Comparison of ENCODE assay signal across 27 mouse cellular contexts in the genomic region with DNA sequence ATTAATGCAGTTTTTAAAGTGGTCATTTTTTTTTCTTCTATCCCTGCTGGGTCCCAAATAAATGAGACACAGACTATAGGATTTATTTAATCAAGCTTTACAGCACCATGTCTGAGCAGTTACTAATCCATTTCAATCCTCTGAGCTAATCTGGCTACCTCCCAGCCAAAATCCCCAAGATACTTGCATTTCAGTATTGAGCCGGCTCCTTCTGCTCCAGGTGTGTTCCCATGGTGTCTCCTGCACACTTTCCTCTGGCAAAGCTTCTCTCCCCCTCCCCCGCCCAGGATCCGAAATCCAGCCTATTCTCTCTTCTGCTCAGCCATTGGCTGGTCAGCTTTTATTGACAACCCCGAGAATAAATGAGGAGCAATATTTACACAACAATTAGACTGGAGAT.
A peak's percentile ranks its signal among the peaks of the same experiment; 100 is the strongest.
DNase-seq lines count a peak whose midpoint lies in the region; ATAC-seq and TF ChIP-seq lines count a peak whose summit lies in the region.
"Had no signal": no experiment of that assay in that cellular context is flagged by ENCODE, and none has a peak within 500 bp of the region (broad histone marks: within the 10 kb centered on the region; RNA-seq: fewer than 3 reads in every experiment).

No protein-coding gene starts in this region.

- no peaks in the 10 kb centered on the region for H3K9me3 ChIP-seq in hindbrain, embryonic 16.5 days (ENCODE audit: control insufficient read depth, low read length)
- no peaks in the 10 kb centered on the region for H3K9me3 ChIP-seq in hindbrain, embryonic 14.5 days (ENCODE audit: control insufficient read depth, low read length)
- H3K9me3 ChIP-seq in midbrain, postnatal 0 days (ENCODE audit: low read length), result no peaks in the 10 kb centered on the region
- no peaks in the 10 kb centered on the region for H3K9me3 ChIP-seq in midbrain, embryonic 11.5 days (ENCODE audit: control insufficient read depth, low read length)
- H3K9me3 ChIP-seq: embryonic facial prominence, embryonic 12.5 days; heart, embryonic 10.5 days; heart, embryonic 15.5 days; limb, embryonic 12.5 days; liver, embryonic 12.5 days; midbrain, embryonic 12.5 days; neural tube, embryonic 12.5 days; stomach, embryonic 15.5 days had no signal

- H3K4me1 ChIP-seq in hindbrain, embryonic 16.5 days (ENCODE audit: control insufficient read depth, insufficient read depth, low read depth, low read length), result no peaks in the 10 kb centered on the region
- H3K4me1 ChIP-seq in hindbrain, embryonic 14.5 days (replicated peaks; ENCODE audit: control insufficient read depth, insufficient read depth, low read length), result no peaks in the 10 kb centered on the region
- H3K4me1 ChIP-seq in midbrain, postnatal 0 days (ENCODE audit: insufficient read depth, low read length), result no peaks in the 10 kb centered on the region
- no peaks in the 10 kb centered on the region for H3K4me1 ChIP-seq in midbrain, embryonic 11.5 days (ENCODE audit: control insufficient read depth, insufficient read depth, low read length)
- H3K4me1 ChIP-seq: liver, embryonic 12.5 days; midbrain, embryonic 12.5 days; neural tube, embryonic 12.5 days had no signal

- ATAC-seq in hindbrain, embryonic 16.5 days, result peak; percentile 45; the same call in 1 of the 2 replicates
- no peak for ATAC-seq in hindbrain, embryonic 14.5 days (ENCODE audit: low FRiP score)
- no peak for ATAC-seq in midbrain, postnatal 0 days (ENCODE audit: low FRiP score)
- ATAC-seq in midbrain, embryonic 11.5 days (ENCODE audit: low FRiP score), result no peak
- ATAC-seq: intestine, embryonic 16.5 days; liver, embryonic 12.5 days; liver, postnatal 0 days had no signal

- no peak for DNase-seq in hindbrain, embryonic 14.5 days (ENCODE audit: low spot score)
- peak; percentile 42 for DNase-seq in midbrain, postnatal 0 days (ENCODE audit: low spot score)
- no peak for DNase-seq in midbrain, embryonic 11.5 days (ENCODE audit: low spot score, missing footprints)
- peak; percentile 25 for DNase-seq in fat pad, adult 2 months (ENCODE audit: extremely low read depth, low read depth, low spot score)
- DNase-seq in kidney, adult 8-10 months, result no peak
- DNase-seq in left cerebral cortex, postnatal 25 days (ENCODE audit: low spot score in 2 of 2), result no peak
- DNase-seq: adrenal gland, postnatal 10 days; B cell, adult 2 months; cerebellum, adult 11 months; cerebellum, adult 9-10 months; cerebellum, postnatal 36 days; gastrocnemius, postnatal 10 days; kidney, adult 9 months; kidney, postnatal 10 days; liver, postnatal 0 days; right cerebral cortex, postnatal 25 days had no signal

- no peak for TF ChIP-seq CTCF in midbrain, postnatal 0 days (IDR thresholded peaks at IDR 0.05)

- no peaks in the 10 kb centered on the region for H3K27me3 ChIP-seq in hindbrain, embryonic 16.5 days (replicated peaks; ENCODE audit: control insufficient read depth, insufficient read depth, low read length)
- no peaks in the 10 kb centered on the region for H3K27me3 ChIP-seq in hindbrain, embryonic 14.5 days (ENCODE audit: control insufficient read depth, insufficient read depth, low read length)
- H3K27me3 ChIP-seq in midbrain, postnatal 0 days (ENCODE audit: insufficient read depth, low read length), result no peaks in the 10 kb centered on the region
- H3K27me3 ChIP-seq in midbrain, embryonic 11.5 days (ENCODE audit: control insufficient read depth, insufficient read depth, low read length), result no peaks in the 10 kb centered on the region
- H3K27me3 ChIP-seq: embryonic facial prominence, embryonic 12.5 days; heart, embryonic 15.5 days; limb, embryonic 12.5 days; liver, embryonic 12.5 days; midbrain, embryonic 12.5 days; neural tube, embryonic 12.5 days; stomach, embryonic 15.5 days had no signal

- intact Hi-C loops in left cerebral cortex, postnatal 25 days (cut with DNase I), result no loop called here

- WGBS in hindbrain, embryonic 16.5 days, result 66% methylated on average over 4 of the region's 4 CpGs
- WGBS in hindbrain, embryonic 14.5 days, result 67% methylated on average over 4 of the region's 4 CpGs
- 55% methylated on average over 4 of the region's 4 CpGs for WGBS in midbrain, postnatal 0 days
- 54% methylated on average over 4 of the region's 4 CpGs for WGBS in midbrain, embryonic 11.5 days

- H3K36me3 ChIP-seq in hindbrain, embryonic 16.5 days (ENCODE audit: control insufficient read depth, insufficient read depth, low read length), result no peaks in the 10 kb centered on the region
- no peaks in the 10 kb centered on the region for H3K36me3 ChIP-seq in hindbrain, embryonic 14.5 days (replicated peaks; ENCODE audit: control insufficient read depth, insufficient read depth)
- no peaks in the 10 kb centered on the region for H3K36me3 ChIP-seq in midbrain, postnatal 0 days (ENCODE audit: insufficient read depth, low read length)
- no peaks in the 10 kb centered on the region for H3K36me3 ChIP-seq in midbrain, embryonic 11.5 days (ENCODE audit: control insufficient read depth, insufficient read depth, low read length)
- H3K36me3 ChIP-seq: embryonic facial prominence, embryonic 12.5 days; heart, embryonic 10.5 days; heart, embryonic 15.5 days; limb, embryonic 12.5 days; liver, embryonic 12.5 days; midbrain, embryonic 12.5 days; neural tube, embryonic 12.5 days; stomach, embryonic 15.5 days had no signal

- H3K27ac ChIP-seq in hindbrain, embryonic 16.5 days (ENCODE audit: low read depth, low read length), result no peak overlapping the region
- no peak overlapping the region for H3K27ac ChIP-seq in hindbrain, embryonic 14.5 days
- no peak overlapping the region for H3K27ac ChIP-seq in midbrain, postnatal 0 days (ENCODE audit: low read depth, low read length)
- no peak overlapping the region for H3K27ac ChIP-seq in midbrain, embryonic 11.5 days (ENCODE audit: low read depth, low read length)
- H3K27ac ChIP-seq: heart, embryonic 10.5 days; heart, embryonic 15.5 days; limb, embryonic 12.5 days; liver, embryonic 12.5 days; midbrain, embryonic 12.5 days; neural tube, embryonic 12.5 days; stomach, embryonic 15.5 days had no signal

- no peak overlapping the region for H3K4me3 ChIP-seq in hindbrain, embryonic 16.5 days (ENCODE audit: low read length)
- no peak overlapping the region for H3K4me3 ChIP-seq in hindbrain, embryonic 14.5 days (replicated peaks; ENCODE audit: low read length)
- no peak overlapping the region for H3K4me3 ChIP-seq in midbrain, postnatal 0 days (ENCODE audit: low read depth, low read length)
- no peak overlapping the region for H3K4me3 ChIP-seq in midbrain, embryonic 11.5 days (ENCODE audit: low read depth, low read length)
- H3K4me3 ChIP-seq: embryonic facial prominence, embryonic 12.5 days; heart, embryonic 10.5 days; heart, embryonic 15.5 days; limb, embryonic 12.5 days; liver, embryonic 12.5 days; midbrain, embryonic 12.5 days; myocyte; neural tube, embryonic 12.5 days; stomach, embryonic 15.5 days had no signal

- no peak overlapping the region for H3K4me2 ChIP-seq in hindbrain, embryonic 16.5 days (ENCODE audit: low read length)
- no peak overlapping the region for H3K4me2 ChIP-seq in hindbrain, embryonic 14.5 days (replicated peaks)
- no peak overlapping the region for H3K4me2 ChIP-seq in midbrain, postnatal 0 days (ENCODE audit: low read depth, low read length, poor library complexity, severe bottlenecking)
- H3K4me2 ChIP-seq in midbrain, embryonic 11.5 days, result no peak overlapping the region
- H3K4me2 ChIP-seq: embryonic facial prominence, embryonic 12.5 days; heart, embryonic 15.5 days; limb, embryonic 12.5 days; liver, embryonic 12.5 days; midbrain, embryonic 12.5 days; neural tube, embryonic 12.5 days; stomach, embryonic 15.5 days had no signal

- H3K9ac ChIP-seq in hindbrain, embryonic 16.5 days (ENCODE audit: low read depth, low read length), result no peak overlapping the region
- H3K9ac ChIP-seq in hindbrain, embryonic 14.5 days, result no peak overlapping the region
- no peak overlapping the region for H3K9ac ChIP-seq in midbrain, postnatal 0 days (replicated peaks; ENCODE audit: low read length, poor library complexity, severe bottlenecking)
- no peak overlapping the region for H3K9ac ChIP-seq in midbrain, embryonic 11.5 days (ENCODE audit: low read length)
- H3K9ac ChIP-seq: embryonic facial prominence, embryonic 12.5 days; heart, embryonic 15.5 days; limb, embryonic 12.5 days; liver, embryonic 12.5 days; liver, postnatal 0 days; midbrain, embryonic 12.5 days; neural tube, embryonic 12.5 days; stomach, embryonic 15.5 days had no signal

Comparison
In these comparisons a context has a peak if more than half of its experiments do, and no peak if none do; other contexts are left out.
1. DNase-seq: peak in midbrain, postnatal 0 days (single experiment) and fat pad, adult 2 months (single experiment); none in hindbrain, embryonic 14.5 days (single experiment), midbrain, embryonic 11.5 days (single experiment), kidney, adult 8-10 months (0 of 2) and left cerebral cortex, postnatal 25 days (0 of 2).